Mouse (Mus musculus): ENCODE results near the gene Ptprg. TPM values are rescaled to one million over a fixed set of nuclear protein-coding genes. Genes with fewer than 3 reads are reported as not detected.
A peak's percentile ranks its signal among the peaks of the same experiment; 100 is the strongest.

Gene Ptprg
- total RNA-seq, 2 experiments from 2014 or later = 85.9 to 111 TPM

DNA sequence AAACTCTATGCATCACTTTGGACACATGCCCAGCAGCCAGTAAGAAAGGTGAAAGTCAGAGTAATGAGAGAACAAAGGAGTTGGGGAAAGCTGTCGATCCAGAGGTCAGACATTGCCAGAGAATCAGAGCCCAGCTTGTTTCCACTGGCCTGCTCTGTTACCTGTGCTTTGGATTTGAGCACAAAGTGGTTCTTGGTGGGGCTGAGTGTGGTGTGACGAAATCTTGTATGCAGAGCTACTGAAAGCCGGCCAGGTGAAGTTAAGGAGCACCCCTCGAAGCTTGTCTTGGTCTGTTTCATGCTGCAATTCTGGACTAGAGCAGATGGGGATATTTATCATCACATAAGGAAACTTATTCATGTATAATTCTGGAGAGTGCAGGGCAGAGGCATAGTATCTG, 145.5 kb downstream of the Ptprg start:
- DNase-seq (ENCODE audit: extremely low spot score in 1 of 2, low spot score in 2 of 2) = no peak
- intact Hi-C loops (cut with DNase I) = no loop called here
- Histone ChIP-seq H3K4me3 (no peak overlapping the region), H3K27ac (no peak overlapping the region)
- TF ChIP-seq CTCF (IDR thresholded peaks at IDR 0.05) = no peak

DNA sequence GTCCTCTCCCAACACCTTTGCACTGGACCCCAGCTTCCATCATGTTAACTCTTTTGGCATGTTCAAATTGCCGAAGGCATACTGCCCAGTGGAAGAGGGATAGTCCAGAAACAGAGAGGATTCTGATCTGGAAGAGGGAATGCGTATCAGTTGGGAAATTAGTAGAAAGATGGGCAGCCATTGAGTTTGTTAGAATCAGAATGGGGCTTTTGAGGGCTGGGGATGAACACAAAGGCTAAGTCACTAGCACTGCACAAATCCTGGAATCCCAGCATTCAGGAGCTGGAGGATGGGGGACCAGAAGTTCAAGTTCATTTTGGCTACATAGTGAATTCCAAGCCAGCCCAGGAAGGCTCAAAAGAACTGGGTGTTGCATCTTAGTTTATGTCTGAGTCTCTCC, 146.3 kb downstream of the Ptprg start:
- no peak for DNase-seq (ENCODE audit: extremely low spot score in 1 of 2, low spot score in 2 of 2)
- Histone ChIP-seq H3K4me3 (no peak overlapping the region), H3K27ac (no peak overlapping the region)
- intact Hi-C loops (cut with DNase I) = loop anchor here (10.0 kb wide), 1 partner anchor 145 kb away; the partner anchor contains the start of gene Ptprg
- no peak for TF ChIP-seq CTCF (IDR thresholded peaks at IDR 0.05)

DNA sequence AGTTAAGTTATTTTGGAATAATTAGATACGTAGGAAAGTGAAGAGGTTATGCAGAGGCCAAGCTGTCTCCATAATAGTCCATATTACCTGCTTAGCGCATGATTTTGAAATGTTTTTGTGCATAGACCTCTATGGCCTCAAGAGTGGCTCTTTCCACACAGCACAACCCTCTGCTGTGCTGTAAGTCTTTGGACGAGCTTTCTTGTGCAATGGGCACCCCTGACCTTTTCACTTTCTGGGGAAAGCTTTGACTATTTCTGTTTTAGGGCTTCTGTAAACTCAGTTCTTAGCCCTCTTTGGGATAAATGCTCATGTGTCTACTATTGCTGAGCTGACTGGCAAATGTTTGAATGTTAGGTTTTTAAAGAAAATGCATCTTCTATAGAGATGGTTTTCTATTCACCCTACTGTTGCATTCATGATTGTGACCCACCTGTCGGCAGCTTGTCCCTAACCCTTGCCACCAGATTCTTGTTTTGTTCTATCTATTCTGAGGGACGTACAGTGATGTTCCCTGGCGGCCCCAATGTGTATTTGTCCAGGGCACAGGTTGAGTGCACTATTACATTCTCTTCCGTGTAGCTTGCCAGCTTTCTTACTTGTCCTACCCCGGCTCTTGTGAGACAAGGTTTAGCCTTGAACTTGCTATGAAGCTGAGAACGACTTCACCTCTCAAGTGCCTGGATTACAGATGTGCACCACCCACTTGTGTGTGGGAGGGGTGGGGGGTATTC, 148.4 kb downstream of the Ptprg start:
- Histone ChIP-seq H3K27ac (no peak overlapping the region), H3K4me3 (no peak overlapping the region)
- intact Hi-C loops (cut with DNase I) = loop anchor here (10.0 kb wide), 1 partner anchor 147 kb away; the partner anchor contains the start of gene Ptprg
- no peak for TF ChIP-seq CTCF (IDR thresholded peaks at IDR 0.05)
- no peak for DNase-seq (ENCODE audit: extremely low spot score in 1 of 2, low spot score in 2 of 2)

DNA sequence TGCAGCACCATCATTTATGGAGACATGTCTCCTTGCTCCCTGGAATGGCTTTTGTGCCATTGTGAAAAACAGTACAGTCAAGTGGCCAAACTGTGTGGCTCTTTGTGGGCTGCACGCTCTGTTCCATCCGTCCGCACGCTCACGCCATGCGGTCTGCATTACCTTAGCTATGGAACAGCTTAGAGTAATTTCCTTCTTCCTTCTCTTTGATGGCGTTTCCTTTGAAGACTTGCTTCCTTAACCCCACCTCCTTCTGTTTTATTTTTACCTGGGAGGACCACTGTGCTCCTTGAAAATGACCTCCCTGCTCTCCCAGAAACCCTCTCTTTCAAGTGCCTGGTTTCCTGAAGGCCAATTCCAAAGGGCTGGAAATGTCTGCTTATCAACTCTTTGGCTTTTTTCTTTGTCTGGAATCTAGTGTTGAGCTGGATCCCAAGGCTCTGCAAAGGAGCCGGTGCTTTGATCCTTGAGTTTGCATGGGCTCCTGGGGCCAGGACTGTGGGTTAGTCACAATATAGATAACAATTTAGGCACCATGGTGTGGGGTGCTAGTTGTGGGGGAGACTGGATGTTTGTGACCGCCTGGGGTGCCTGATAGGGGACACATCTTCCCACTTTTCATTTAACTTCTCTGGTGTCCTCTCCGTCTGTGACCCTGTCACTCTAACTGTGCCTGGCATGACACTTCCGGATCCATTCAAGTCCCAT, 149.6 kb downstream of the Ptprg start:
- intact Hi-C loops (cut with DNase I) = loop anchor here (10.0 kb wide), 1 partner anchor 148 kb away; the partner anchor contains the start of gene Ptprg
- peak overlapping the region; percentile 53; the same call in 1 of the 2 replicates for H3K27ac ChIP-seq
- H3K4me3 ChIP-seq = no peak overlapping the region
- TF ChIP-seq CTCF (IDR thresholded peaks at IDR 0.05) = no peak
- no peak for DNase-seq (ENCODE audit: extremely low spot score in 1 of 2, low spot score in 2 of 2)

DNA sequence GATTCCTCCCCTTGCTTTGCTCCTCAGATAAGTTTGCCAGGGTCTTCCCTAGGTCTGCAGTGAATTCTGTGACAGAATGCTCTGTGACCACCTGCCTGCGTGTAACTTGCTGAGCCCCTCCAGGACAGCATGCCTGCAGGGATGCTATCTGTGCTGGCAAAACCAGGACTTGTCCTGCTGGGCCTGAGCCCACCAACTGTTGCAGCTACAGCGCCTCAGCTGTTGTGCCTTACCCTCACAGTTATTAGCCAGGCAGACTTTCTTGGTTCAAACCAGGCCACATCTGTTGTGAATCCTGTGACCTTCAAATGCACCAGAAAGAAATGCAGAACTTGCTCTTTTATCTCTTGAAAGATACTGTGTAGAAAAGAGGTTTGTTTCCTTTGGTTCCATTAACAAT, 151.5 kb downstream of the Ptprg start:
- TF ChIP-seq CTCF (IDR thresholded peaks at IDR 0.05) = no peak
- Histone ChIP-seq H3K27ac (no peak overlapping the region), H3K4me3 (no peak overlapping the region)
- no peak for DNase-seq (ENCODE audit: extremely low spot score in 1 of 2, low spot score in 2 of 2)
- intact Hi-C loops (cut with DNase I) = loop anchor here (10.0 kb wide), 1 partner anchor 150 kb away; the partner anchor contains the start of gene Ptprg

DNA sequence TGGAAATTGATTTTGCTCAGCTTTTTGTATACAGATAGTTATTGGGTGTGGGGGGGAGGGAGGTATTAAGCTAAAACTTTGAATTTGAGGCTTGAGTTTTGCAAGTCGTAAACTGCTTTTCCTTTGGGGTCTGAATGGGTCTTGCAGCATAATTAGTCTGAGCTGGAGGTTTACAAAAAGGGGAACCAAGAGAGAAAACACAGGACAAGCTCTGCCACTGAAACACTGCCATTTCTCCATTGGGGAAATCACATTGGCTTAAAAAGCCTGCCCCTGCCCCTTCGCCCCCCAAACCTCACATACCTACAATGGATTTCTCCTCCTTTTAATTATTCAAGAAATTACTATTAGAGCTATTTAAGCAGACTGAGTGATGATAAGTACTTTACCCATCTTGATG, 156.0 kb downstream of the Ptprg start:
- Histone ChIP-seq H3K4me3 (no peak overlapping the region), H3K27ac (no peak overlapping the region)
- DNase-seq (ENCODE audit: extremely low spot score in 1 of 2, low spot score in 2 of 2) = no peak
- no peak for TF ChIP-seq CTCF (IDR thresholded peaks at IDR 0.05)
- intact Hi-C loops (cut with DNase I) = loop anchor here (10.0 kb wide), 1 partner anchor 155 kb away; the partner anchor contains the start of gene Ptprg

DNA sequence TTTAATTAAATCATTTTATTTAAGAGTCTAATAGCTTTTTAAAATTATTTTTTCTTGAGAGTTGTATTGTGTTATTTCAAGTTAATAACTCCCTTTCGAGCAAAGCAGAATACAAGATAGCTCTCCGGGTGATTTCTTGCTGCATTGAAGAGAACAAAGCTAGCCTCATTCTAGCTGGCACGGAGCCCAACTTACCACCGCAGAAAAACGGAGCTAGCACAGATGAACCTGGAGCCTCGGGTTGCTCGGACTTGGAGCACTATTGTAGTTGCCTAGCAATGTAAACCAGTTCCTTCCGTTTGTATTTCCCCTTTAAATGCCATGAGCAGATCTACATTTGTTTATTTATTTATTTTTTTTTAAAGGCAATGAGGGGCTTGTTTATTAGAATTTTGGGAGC, 156.5 kb downstream of the Ptprg start:
- Histone ChIP-seq H3K4me3 (no peak overlapping the region), H3K27ac (no peak overlapping the region)
- intact Hi-C loops (cut with DNase I) = loop anchor here (10.0 kb wide), 1 partner anchor 155 kb away; the partner anchor contains the start of gene Ptprg
- TF ChIP-seq CTCF (IDR thresholded peaks at IDR 0.05) = no peak
- peak in 1 of 2 experiments; percentile 39 for DNase-seq (ENCODE audit: extremely low spot score in 1 of 2, low spot score in 2 of 2)

DNA sequence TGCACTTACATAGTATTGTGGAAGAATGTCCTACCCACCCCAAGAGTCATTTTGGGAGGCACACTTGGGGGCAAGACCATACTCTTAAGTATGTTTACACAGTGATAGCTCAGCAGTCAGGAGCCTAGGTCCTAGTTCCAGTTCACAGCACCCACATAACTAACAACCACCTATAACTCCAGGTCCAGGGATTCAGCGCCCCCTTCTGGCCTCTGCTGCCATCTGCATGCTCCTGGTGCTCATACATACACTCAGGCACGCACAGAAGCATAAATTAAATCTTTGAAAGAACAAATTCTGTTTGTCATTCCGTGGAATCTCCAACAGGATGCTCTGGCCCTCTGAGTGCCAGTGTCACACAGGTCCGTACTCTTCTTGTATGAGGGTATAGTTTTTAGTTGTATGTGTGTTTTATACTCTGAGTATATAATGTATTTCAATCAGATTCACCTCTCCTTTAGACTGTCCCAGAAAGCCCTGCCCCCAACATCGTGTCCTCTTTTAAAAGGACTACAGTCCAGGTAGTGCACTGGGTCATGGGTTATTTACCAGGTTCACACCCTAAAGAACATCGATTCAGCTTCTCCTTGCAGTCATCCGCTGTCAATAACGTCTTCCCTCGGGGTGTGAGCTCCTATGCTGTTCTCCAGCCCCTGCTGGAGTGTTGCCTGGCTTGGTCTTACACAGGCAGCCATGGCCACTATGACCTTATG, 157.2 kb downstream of the Ptprg start:
- no peak overlapping the region for H3K4me3 ChIP-seq
- intact Hi-C loops (cut with DNase I) = no loop called here
- no peak overlapping the region for H3K27ac ChIP-seq
- TF ChIP-seq CTCF (IDR thresholded peaks at IDR 0.05) = no peak; the same call in none of the 2 replicates
- DNase-seq (ENCODE audit: extremely low spot score in 1 of 2, low spot score in 2 of 2) = no peak

DNA sequence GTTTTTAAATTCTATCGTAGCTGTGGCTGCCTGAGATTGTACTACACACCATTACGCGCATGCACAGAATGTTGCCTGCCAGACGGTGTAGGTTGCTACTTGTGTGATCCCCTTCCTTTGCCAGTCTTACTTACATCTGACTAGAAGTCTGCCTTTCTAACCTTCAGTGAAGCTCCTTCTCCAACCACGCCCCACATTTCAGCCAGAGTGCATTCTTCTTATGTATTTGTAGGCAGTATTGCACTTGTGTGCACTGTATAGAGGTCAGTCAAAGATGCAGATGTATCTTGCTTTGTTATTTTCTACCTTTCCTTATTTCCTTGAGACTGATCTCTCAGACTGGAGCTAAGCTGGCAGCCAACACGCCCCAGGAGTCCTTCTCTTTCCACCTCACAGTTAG, 158.8 kb downstream of the Ptprg start:
- Histone ChIP-seq H3K4me3 (no peak overlapping the region), H3K27ac (no peak overlapping the region)
- no peak for TF ChIP-seq CTCF (IDR thresholded peaks at IDR 0.05)
- DNase-seq (ENCODE audit: extremely low spot score in 1 of 2, low spot score in 2 of 2) = no peak
- intact Hi-C loops (cut with DNase I) = no loop called here

DNA sequence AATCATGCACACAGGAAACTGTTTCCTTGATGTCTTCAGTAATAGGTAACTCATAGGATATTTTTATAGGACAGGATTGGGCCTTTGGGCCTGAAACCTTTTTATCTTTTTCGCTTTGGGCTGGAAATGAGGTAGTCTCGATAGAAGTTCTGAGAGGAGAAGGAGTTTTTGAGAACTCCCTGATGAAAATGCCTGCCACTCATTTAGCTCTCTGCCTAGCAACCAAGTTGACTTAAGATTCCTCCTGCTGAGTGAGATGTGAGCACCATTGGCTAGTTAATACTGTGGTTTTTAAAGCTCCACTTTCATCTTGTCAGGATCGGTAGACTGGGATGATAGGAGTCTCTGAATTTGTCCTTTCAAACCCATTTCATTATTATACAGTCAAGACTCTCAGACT, 162.9 kb downstream of the Ptprg start:
- intact Hi-C loops (cut with DNase I) = no loop called here
- no peak for DNase-seq (ENCODE audit: extremely low spot score in 1 of 2, low spot score in 2 of 2)
- Histone ChIP-seq H3K4me3 (no peak overlapping the region), H3K27ac (no peak overlapping the region)
- TF ChIP-seq CTCF (IDR thresholded peaks at IDR 0.05) = no peak

DNA sequence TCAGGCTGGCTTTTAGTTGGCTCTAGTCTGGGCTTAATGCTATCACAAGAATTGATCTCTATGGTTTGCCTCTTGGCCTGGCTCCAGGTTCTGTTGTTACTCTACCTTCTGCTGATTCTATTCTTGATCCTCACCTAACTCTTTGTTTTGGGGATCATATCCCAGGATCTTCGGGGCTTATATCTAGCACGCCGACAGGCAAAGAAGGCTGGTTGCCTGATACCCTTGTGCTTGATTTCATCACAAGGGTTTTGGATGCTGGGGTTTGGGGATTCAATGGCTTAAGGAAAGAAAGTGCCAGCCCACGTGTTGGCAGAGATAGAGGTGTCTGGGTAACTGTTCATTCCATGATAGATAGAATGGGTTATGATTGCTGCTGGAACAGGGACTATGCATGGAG, 164.9 kb downstream of the Ptprg start:
- TF ChIP-seq CTCF (IDR thresholded peaks at IDR 0.05) = no peak
- DNase-seq (ENCODE audit: extremely low spot score in 1 of 2, low spot score in 2 of 2) = no peak
- Histone ChIP-seq H3K4me3 (no peak overlapping the region), H3K27ac (no peak overlapping the region)
- intact Hi-C loops (cut with DNase I) = no loop called here

DNA sequence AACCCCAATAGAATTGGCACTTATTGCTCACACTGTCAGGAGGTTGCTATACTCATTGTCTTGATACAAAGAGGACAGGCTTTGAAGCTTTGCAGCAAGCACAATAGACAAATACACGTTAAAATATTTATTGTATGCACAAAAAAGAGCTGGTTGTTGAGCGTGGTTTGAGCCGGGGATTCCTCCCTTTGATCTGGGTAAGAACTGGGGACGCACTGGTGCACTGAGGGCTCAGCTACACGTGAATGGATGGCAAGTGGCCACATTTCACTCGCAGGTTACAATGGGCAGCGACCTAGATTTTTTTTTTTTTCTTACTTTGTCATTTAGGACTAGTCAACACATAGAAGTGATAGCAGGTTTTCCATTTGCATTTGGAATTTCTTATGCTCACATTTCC, 165.9 kb downstream of the Ptprg start:
- intact Hi-C loops (cut with DNase I) = no loop called here
- no peak for DNase-seq (ENCODE audit: extremely low spot score in 1 of 2, low spot score in 2 of 2)
- no peak for TF ChIP-seq CTCF (IDR thresholded peaks at IDR 0.05)
- no peak overlapping the region for H3K4me3 ChIP-seq
- H3K27ac ChIP-seq = no peak overlapping the region
